Mouse (Mus musculus) forebrain, embryonic 14.5 days (tissue): ENCODE measurements around the gene Sap25. TPM values are rescaled to one million over a fixed set of nuclear protein-coding genes. Genes with fewer than 3 reads are reported as not detected.
"Not testable (repeated sequence)": the region's sequence is repeated elsewhere in the genome, so short reads cannot be mapped to it uniquely, and the experiment has no call there.

Source experiments
- ATAC-seq: fragments of 200-750 bp; cut with Nextera tagmentation; 2 replicates; pipeline ENCODE4 v1.8.0; 2017; ENCODE audit warnings: mild to moderate bottlenecking, moderate library complexity
- DNase-seq: peaks from one replicate; pipeline ENCODE4 v3.0.0-alpha.2; 2015; ENCODE audit warnings: low spot score
- H3K27ac ChIP-seq: fragments of 300-500 bp; sonication (generic); 2 replicates; pipeline ENCODE4 v1.5.1; 2014; ENCODE audit warnings: low read depth, mild to moderate bottlenecking, control low read depth, low read length, moderate library complexity
- H3K27me3 ChIP-seq: fragments of 300-500 bp; sonication (generic); replicated peaks from 2 replicates; pipeline ENCODE4 v1.6.1; 2014; ENCODE audit warnings: low read length, control low read depth, mixed read lengths; ENCODE audit not compliant: control insufficient read depth, insufficient read depth
- H3K36me3 ChIP-seq: fragments of 300-500 bp; sonication (generic); 2 replicates; pipeline ENCODE4 v1.6.1; 2014; ENCODE audit warnings: low read length, control low read depth; ENCODE audit not compliant: control insufficient read depth, insufficient read depth
- H3K4me1 ChIP-seq: fragments of 300-500 bp; sonication (generic); 2 replicates; pipeline ENCODE4 v1.6.1; 2014; ENCODE audit warnings: antibody characterized with exemption, low read length, control low read depth; ENCODE audit not compliant: control insufficient read depth, insufficient read depth
- H3K4me2 ChIP-seq: fragments of 300-500 bp; sonication (generic); 2 replicates; pipeline ENCODE4 v1.6.1; 2014; ENCODE audit warnings: mild to moderate bottlenecking, control low read depth, low read length
- H3K4me3 ChIP-seq: fragments of 300-500 bp; sonication (generic); 2 replicates; pipeline ENCODE4 v1.5.1; 2014; ENCODE audit warnings: low read depth, low read length, control low read depth
- H3K9ac ChIP-seq: fragments of 300-500 bp; sonication (generic); 2 replicates; pipeline ENCODE4 v1.6.1; 2014; ENCODE audit warnings: mild to moderate bottlenecking, low read length, control low read depth, moderate library complexity
- H3K9me3 ChIP-seq: fragments of 300-500 bp; sonication (generic); replicated peaks from 2 replicates; pipeline ENCODE4 v1.6.1; 2016; ENCODE audit warnings: low read length, control low read depth, mixed read lengths; ENCODE audit not compliant: control insufficient read depth
- WGBS: fragments of 180-500 bp; shearing (Covaris S2); extraction: QIAGEN DNeasy Blood & Tissue Kit; methylation state at CpG from one replicate; pipeline ENCODE4 v1.1.7; 2014; 5-methylcytosine and 5-hydroxymethylcytosine counted together
- polyA plus RNA-seq: library from polyadenylated mRNA; unstranded; fragments of >200 nt; fragmentation: Nextera tagmentation; extraction: Ambion mirVana; gene quantifications from 2 replicates; pipeline ENCODE4 v1.2.1, GENCODE M21; 2014

Sap25 gene
- polyA plus RNA-seq, 1 experiment from 2014 or later: 1.5 TPM

- H3K4me3 ChIP-seq: no peak within 1 kb of the TSS
- no peak within 1 kb of the TSS for H3K9ac ChIP-seq
- WGBS: 74% methylated on average over 11 of the region's 11 CpGs
Measured at GRCm38 (mm10) chr5:137613550-137613949, 27.6 kb upstream of the Sap25 start, which contains the start of gene Pcolce. Gene Pcolce (minus strand): TSS chr5:137613784.

DNA sequence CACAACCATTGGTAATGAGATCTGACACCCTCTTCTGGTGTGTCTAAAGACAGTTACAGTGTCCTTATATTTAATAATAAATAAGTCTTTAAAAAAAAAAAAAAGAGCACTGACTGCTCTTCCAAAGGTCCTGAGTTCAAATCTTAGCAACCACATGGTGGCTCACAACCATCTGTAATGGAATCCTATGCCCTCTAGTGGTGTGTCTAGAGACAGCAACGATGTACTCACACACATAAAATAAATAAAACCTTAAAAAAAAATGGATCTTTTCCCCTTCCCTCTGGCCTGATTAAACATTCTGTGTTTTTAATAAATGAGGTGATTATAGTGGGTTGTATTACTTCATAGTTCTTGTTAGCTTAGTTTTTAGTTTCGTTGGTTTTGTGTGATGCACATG lies 26.2 kb upstream of the Sap25 start:
- H3K4me1 ChIP-seq, H3K9ac ChIP-seq, H3K36me3 ChIP-seq, H3K27me3 ChIP-seq, H3K4me2 ChIP-seq, DNase-seq, ATAC-seq, H3K27ac ChIP-seq, H3K4me3 ChIP-seq, H3K9me3 ChIP-seq: not testable (repeated sequence)
- WGBS: 94% methylated on average over 2 of the region's 2 CpGs

More at GRCm38 (mm10) chr5:137613550-137613949, 27.6 kb upstream of the Sap25 start, which contains the start of gene Pcolce:
- Histone ChIP-seq H3K36me3 (no peaks in the 10 kb centered on the region), H3K9me3 (no peaks in the 10 kb centered on the region), H3K27me3 (0 out of 2 replicates have a peak, but pooled peaks cover under 1% of the 10 kb centered on the region), H3K4me2 (no peak within 1 kb of the TSS), H3K27ac (no peak within 1 kb of the TSS), H3K4me1 (no peaks in the 10 kb centered on the region)
- no peak for DNase-seq
- ATAC-seq: no peak

GRCm38 (mm10) chr5:137615347-137615746 lies 25.8 kb upstream of the Sap25 start:
- no peak for ATAC-seq
- Histone ChIP-seq H3K9ac (no peak overlapping the region), H3K9me3 (no peaks in the 10 kb centered on the region), H3K27me3 (no peaks in the 10 kb centered on the region), H3K4me3 (no peak overlapping the region), H3K4me1 (no peaks in the 10 kb centered on the region), H3K27ac (no peak overlapping the region), H3K36me3 (no peaks in the 10 kb centered on the region), H3K4me2 (no peak overlapping the region)
- DNase-seq: no peak
- WGBS: 92% methylated on average over 7 of the region's 7 CpGs

- no peak overlapping the region for H3K27ac ChIP-seq
- H3K36me3 ChIP-seq: no peaks in the 10 kb centered on the region
- no peaks in the 10 kb centered on the region for H3K27me3 ChIP-seq
- no peak overlapping the region for H3K9ac ChIP-seq
- DNase-seq: no peak
- WGBS: 84% methylated on average over 11 of the region's 11 CpGs
- no peaks in the 10 kb centered on the region for H3K9me3 ChIP-seq
- H3K4me1 ChIP-seq: 0 out of 2 replicates have a peak, but pooled peaks cover 4% of the 10 kb centered on the region
- H3K4me3 ChIP-seq: no peak overlapping the region
- no peak overlapping the region for H3K4me2 ChIP-seq
- no peak for ATAC-seq
Measured at GRCm38 (mm10) chr5:137623937-137624530, 17.1 kb upstream of the Sap25 start.

DNA sequence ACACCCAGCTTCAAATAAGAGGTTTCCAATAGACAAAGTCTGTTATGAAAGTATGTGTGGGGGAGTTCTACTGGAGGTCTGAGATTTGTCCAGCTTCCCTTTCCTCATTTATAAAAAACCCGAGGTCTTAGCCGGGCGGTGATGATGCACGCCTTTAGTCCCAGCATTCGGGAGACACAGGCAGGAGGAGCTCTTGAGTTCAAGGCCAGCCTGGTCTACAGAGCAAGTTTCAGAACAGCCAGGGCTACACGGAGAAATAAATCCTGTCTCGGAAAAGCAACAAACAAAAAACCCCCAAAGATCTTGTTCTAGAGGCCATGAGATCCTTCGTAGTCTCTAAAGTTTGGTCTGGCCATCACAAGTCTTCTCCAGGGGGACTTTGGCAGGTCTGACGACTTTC lies 13.1 kb upstream of the Sap25 start:
- Histone ChIP-seq H3K4me2 (peak overlapping the region; percentile 65), H3K4me1 (peaks cover 21% of the 10 kb centered on the region), H3K9ac (peak overlapping the region; percentile 67), H3K9me3 (no peaks in the 10 kb centered on the region), H3K27me3 (no peaks in the 10 kb centered on the region), H3K27ac (peak overlapping the region; percentile 72; the same call in 1 of the 2 replicates), H3K4me3 (peak overlapping the region; percentile 48), H3K36me3 (peaks cover 5% of the 10 kb centered on the region; the same call in 1 of the 2 replicates)
- ATAC-seq (no peak), DNase-seq (no peak)
- WGBS: 3% methylated on average over 9 of the region's 9 CpGs

DNA sequence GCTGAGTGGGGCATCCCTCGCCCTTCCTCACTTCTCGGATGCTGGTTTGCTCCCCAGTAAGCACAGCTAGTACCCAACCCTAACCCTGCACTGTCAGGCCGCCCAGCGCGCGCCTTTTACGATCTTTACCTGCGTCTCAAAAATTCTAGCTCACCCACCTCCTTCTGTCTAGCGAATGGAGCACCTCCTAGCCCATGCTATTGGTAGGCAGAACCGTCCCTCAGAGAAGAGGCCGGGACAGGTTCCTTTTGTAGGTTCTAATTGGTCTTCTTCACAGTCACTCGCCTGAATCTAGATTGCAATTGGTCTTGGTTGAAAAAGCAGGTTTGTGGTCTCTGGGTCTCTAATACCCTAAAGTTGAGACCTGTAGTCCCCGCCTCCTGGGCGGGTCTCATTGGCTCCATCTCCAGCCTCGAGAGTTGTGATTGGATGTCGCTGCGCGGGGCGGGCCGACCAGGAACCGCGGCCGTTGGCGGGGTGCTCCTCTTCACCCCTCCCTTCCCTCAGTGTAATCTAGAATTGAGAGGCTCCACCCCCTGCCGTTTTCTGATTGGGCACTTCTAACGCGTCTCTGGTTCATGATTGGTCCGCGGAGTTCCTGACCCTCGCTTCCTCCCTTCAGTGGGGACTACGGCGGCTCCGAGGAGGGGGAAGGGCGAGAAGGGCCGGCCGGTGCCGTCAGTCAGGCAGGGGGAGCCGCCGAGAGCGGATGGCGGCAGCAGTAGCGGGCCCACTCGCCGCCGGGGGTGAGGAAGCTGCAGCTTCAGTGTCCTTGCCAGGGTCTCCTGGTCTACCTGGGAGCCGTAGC lies 12.4 kb upstream of the Sap25 start, which contains the start of the genes Fbxo24, Lrch4 and Gm20605:
Gene Fbxo24, minus strand, starts transcription at position 505 of the 808 bp plus-strand sequence.
Gene Lrch4, plus strand, starts transcription at position 624 of the 808 bp plus-strand sequence.
Gene Gm20605, plus strand, starts transcription at position 678 of the 808 bp plus-strand sequence.
- WGBS: under 1% methylated on average over 44 of the region's 46 CpGs
- Histone ChIP-seq H3K9me3 (no peaks in the 10 kb centered on the region), H3K27me3 (no peaks in the 10 kb centered on the region), H3K27ac (peak within 1 kb of the TSS; percentile 84), H3K4me3 (peak within 1 kb of the TSS; percentile 93), H3K9ac (peak within 1 kb of the TSS; percentile 87), H3K4me1 (peaks cover 21% of the 10 kb centered on the region), H3K36me3 (peaks cover 12% of the 10 kb centered on the region), H3K4me2 (peak within 1 kb of the TSS; percentile 74)
- DNase-seq (peak; percentile 100), ATAC-seq (peak; percentile 98)

GRCm38 (mm10) chr5:137629306-137629721 lies 11.8 kb upstream of the Sap25 start:
- peak; percentile 21 for ATAC-seq

GRCm38 (mm10) chr5:137629906-137630545 lies 11.1 kb upstream of the Sap25 start:
- Histone ChIP-seq H3K27ac (peak overlapping the region; percentile 84; the same call in 1 of the 2 replicates), H3K4me3 (peak overlapping the region; percentile 93), H3K4me2 (peak overlapping the region; percentile 74), H3K9ac (peak overlapping the region; percentile 87), H3K27me3 (no peaks in the 10 kb centered on the region), H3K36me3 (peaks cover 19% of the 10 kb centered on the region), H3K9me3 (no peaks in the 10 kb centered on the region), H3K4me1 (peaks cover 21% of the 10 kb centered on the region)
- no peak for ATAC-seq
- 23% methylated on average over 6 of the region's 6 CpGs for WGBS
- DNase-seq: no peak

More at GRCm38 (mm10) chr5:137629306-137629721, 11.8 kb upstream of the Sap25 start:
- H3K9ac ChIP-seq: peak overlapping the region; percentile 87
- peaks cover 21% of the 10 kb centered on the region for H3K4me1 ChIP-seq
- peak overlapping the region; percentile 74 for H3K4me2 ChIP-seq
- no peaks in the 10 kb centered on the region for H3K9me3 ChIP-seq
- peak overlapping the region; percentile 84 for H3K27ac ChIP-seq
- H3K27me3 ChIP-seq: no peaks in the 10 kb centered on the region
- peak overlapping the region; percentile 93 for H3K4me3 ChIP-seq
- peak; percentile 62 for DNase-seq
- under 1% methylated on average over 23 of the region's 23 CpGs for WGBS
- H3K36me3 ChIP-seq: peaks cover 18% of the 10 kb centered on the region
